Mouse (Mus musculus) embryo, embryonic 10.5 days (tissue): ENCODE measurements at regions not wholly inside any gene's neighbourhood (a gene's known extent, or its start where the extent isn't known, plus 50 kb on each side); places are given as distances from the start of the nearest gene placed in this dataset.
"Not testable (repeated sequence)": the region's sequence is repeated elsewhere in the genome, so short reads cannot be mapped to it uniquely, and the experiment has no call there.

Experiments
- DNase-seq: peaks from one replicate; pipeline ENCODE4 v3.0.0-alpha.2; 2015; ENCODE audit warnings: low spot score

- DNase-seq, result no peak
These were observed 544.4 kb upstream of the Pou3f4 start for GRCm38 (mm10) chrX:110269652-110270051.

GRCm38 (mm10) chrX:110274277-110274676 lies 539.8 kb upstream of the Pou3f4 start:
- not testable (repeated sequence) for DNase-seq

- DNase-seq, result no peak
These were observed 538.7 kb upstream of the Pou3f4 start for GRCm38 (mm10) chrX:110275390-110275789.

GRCm38 (mm10) chrX:110275830-110276229 lies 538.2 kb upstream of the Pou3f4 start:
- DNase-seq, result no peak

GRCm38 (mm10) chrX:110279492-110280213 lies 534.4 kb upstream of the Pou3f4 start:
- no peak for DNase-seq

GRCm38 (mm10) chrX:110281389-110281872 lies 532.6 kb upstream of the Pou3f4 start:
- not testable (repeated sequence) for DNase-seq

GRCm38 (mm10) chrX:110281929-110282328 lies 532.2 kb upstream of the Pou3f4 start:
- DNase-seq, result no peak

GRCm38 (mm10) chrX:110289397-110289796 lies 524.7 kb upstream of the Pou3f4 start:
- DNase-seq, result no peak

GRCm38 (mm10) chrX:110307645-110308044 lies 506.4 kb upstream of the Pou3f4 start:
- peak; percentile 68 for DNase-seq

- no peak for DNase-seq
These were observed 505.3 kb upstream of the Pou3f4 start for GRCm38 (mm10) chrX:110308810-110309209.

- no peak for DNase-seq
These were observed 496.0 kb upstream of the Pou3f4 start for GRCm38 (mm10) chrX:110317825-110318769.

- DNase-seq, result no peak
These were observed 493.8 kb upstream of the Pou3f4 start for GRCm38 (mm10) chrX:110320250-110320649.

GRCm38 (mm10) chrX:110334288-110334687 lies 479.8 kb upstream of the Pou3f4 start:
- no peak for DNase-seq

GRCm38 (mm10) chrX:110335013-110335412 lies 479.1 kb upstream of the Pou3f4 start:
- DNase-seq, result no peak
